Mouse (Mus musculus) CH12.LX (cell line): Measurements from ENCODE around the gene Zfp36l1. TPM values are rescaled to one million over a fixed set of nuclear protein-coding genes. Genes with fewer than 3 reads are reported as not detected.

Experiments used
- DNase-seq: peaks from one replicate; pipeline ENCODE4 v3.0.0-alpha.2; 2013; ENCODE audit errors: extremely low read depth
- H3K27ac ChIP-seq: 2 replicates; pipeline ENCODE4 v1.5.1; 2012; ENCODE audit warnings: low read depth, mild to moderate bottlenecking, control low read depth, moderate library complexity; ENCODE audit not compliant: insufficient read depth
- H3K27me3 ChIP-seq: replicated peaks from 2 replicates; pipeline ENCODE3; 2012; ENCODE audit warnings: inconsistent platforms
- H3K36me3 ChIP-seq, 2 experiments: replicated peaks in 1 of 2; 2 replicates each; pipeline versions ENCODE3 to v1.6.1; 2012; ENCODE audit warnings: inconsistent platforms in 1 of 2, low read length in 1 of 2, mild to moderate bottlenecking in 1 of 2, mixed read lengths in 1 of 2, moderate library complexity in 1 of 2; ENCODE audit not compliant: control insufficient read depth in 1 of 2, insufficient read depth in 1 of 2
- H3K4me1 ChIP-seq, 2 experiments: 2 replicates each; pipeline ENCODE4 v1.6.1; 2012; ENCODE audit warnings: inconsistent platforms in 1 of 2, moderate library complexity in 1 of 2; ENCODE audit not compliant: insufficient read depth in 2 of 2, control insufficient read depth in 1 of 2
- H3K4me2 ChIP-seq: 2 replicates; pipeline ENCODE4 v1.6.1; 2012; ENCODE audit warnings: low read depth, mild to moderate bottlenecking, control low read depth; ENCODE audit not compliant: poor library complexity, insufficient read depth, severe bottlenecking
- H3K4me3 ChIP-seq, 3 experiments: fragments of 150-350 bp in 1 of 3; sonication (generic) in 1 of 3; replicated peaks in 1 of 3; 2 replicates each; pipeline versions ENCODE3 to v1.5.1; 2011 to 2012; ENCODE audit warnings: low read depth in 2 of 3, low read length in 2 of 3, mild to moderate bottlenecking in 2 of 3, moderate library complexity in 2 of 3, control low read depth in 1 of 3, improper control_type of control experiment in 1 of 3, inconsistent platforms in 1 of 3, mixed read lengths in 1 of 3; ENCODE audit not compliant: poor library complexity in 1 of 3
- H3K79me2 ChIP-seq: replicated peaks from 2 replicates; pipeline ENCODE4 v1.6.1; 2012; ENCODE audit warnings: mild to moderate bottlenecking, moderate library complexity; ENCODE audit not compliant: control insufficient read depth, poor library complexity, insufficient read depth, severe bottlenecking; ENCODE audit errors: extremely low read depth
- H3K9ac ChIP-seq: 2 replicates; pipeline ENCODE4 v1.6.1; 2012; ENCODE audit warnings: low read depth, mild to moderate bottlenecking, control low read depth, moderate library complexity; ENCODE audit not compliant: insufficient read depth
- H3K9me3 ChIP-seq: replicated peaks from 2 replicates; pipeline ENCODE3; 2012; ENCODE audit warnings: low read length, inconsistent platforms, mixed read lengths
- BHLHE40 ChIP-seq: IDR thresholded peaks from 2 replicates; pipeline ENCODE4 v1.6.1; 2011; ENCODE audit warnings: mild to moderate bottlenecking, low read depth, low read length, improper control_type of control experiment
- E2F4 ChIP-seq: IDR thresholded peaks from 2 replicates; pipeline ENCODE4 v1.6.1; 2011; ENCODE audit warnings: low read depth, low read length, improper control_type of control experiment; ENCODE audit not compliant: insufficient replicate concordance
- ETS1 ChIP-seq: conservative IDR thresholded peaks from 2 replicates; pipeline ENCODE4 v1.6.1; 2012; ENCODE audit warnings: low read depth, mild to moderate bottlenecking, inconsistent platforms, low read length, improper control_type of control experiment, moderate library complexity
- HCFC1 ChIP-seq: IDR thresholded peaks from 2 replicates; pipeline ENCODE4 v1.6.1; 2012; ENCODE audit warnings: low read depth, mild to moderate bottlenecking, inconsistent platforms, low read length, improper control_type of control experiment
- JUN ChIP-seq: IDR thresholded peaks from 2 replicates; pipeline ENCODE4 v1.6.1; 2011; ENCODE audit warnings: low read depth, mild to moderate bottlenecking, low read length, improper control_type of control experiment, moderate library complexity; ENCODE audit not compliant: insufficient read depth
- JUND ChIP-seq: conservative IDR thresholded peaks from 2 replicates; pipeline ENCODE4 v1.6.1; 2011; ENCODE audit warnings: low read depth, low read length, improper control_type of control experiment
- KAT2A ChIP-seq: IDR thresholded peaks from 2 replicates; pipeline ENCODE4 v1.6.1; 2012; ENCODE audit warnings: low read length, improper control_type of control experiment, inconsistent platforms; ENCODE audit not compliant: insufficient replicate concordance
- MAX ChIP-seq: IDR thresholded peaks from 2 replicates; pipeline ENCODE4 v1.6.1; 2011; ENCODE audit warnings: low read length, improper control_type of control experiment
- MAZ ChIP-seq: IDR thresholded peaks from 2 replicates; pipeline ENCODE4 v1.6.1; 2012; ENCODE audit warnings: low read depth, mild to moderate bottlenecking, inconsistent platforms, low read length, improper control_type of control experiment, moderate library complexity
- NELFE ChIP-seq: IDR thresholded peaks from 2 replicates; pipeline ENCODE4 v1.6.1; 2011; ENCODE audit warnings: low read depth, low read length, improper control_type of control experiment
- NRF1 ChIP-seq: IDR thresholded peaks from 2 replicates; pipeline ENCODE4 v1.6.1; 2014; ENCODE audit warnings: low read depth, mild to moderate bottlenecking, inconsistent platforms, low read length, improper control_type of control experiment, moderate library complexity
- PAX5 ChIP-seq: IDR thresholded peaks from 2 replicates; pipeline ENCODE4 v1.6.1; 2012; ENCODE audit warnings: low read length, inconsistent platforms, mixed read lengths
- POLR2AphosphoS2 ChIP-seq: IDR thresholded peaks from 2 replicates; pipeline ENCODE4 v1.6.1; 2011; ENCODE audit warnings: low read depth, low read length, improper control_type of control experiment
- SIN3A ChIP-seq: IDR thresholded peaks from 2 replicates; pipeline ENCODE4 v1.6.1; 2012; ENCODE audit warnings: low read length, improper control_type of control experiment, inconsistent platforms
- SMC3 ChIP-seq: IDR thresholded peaks from 2 replicates; pipeline ENCODE4 v1.6.1; 2011; ENCODE audit warnings: low read depth, low read length, improper control_type of control experiment
- UBTF ChIP-seq: IDR thresholded peaks from 2 replicates; pipeline ENCODE4 v1.6.1; 2012; ENCODE audit warnings: low read depth, mild to moderate bottlenecking, inconsistent platforms, low read length, improper control_type of control experiment, moderate library complexity
- USF2 ChIP-seq: conservative IDR thresholded peaks from 2 replicates; pipeline ENCODE4 v1.6.1; 2011; ENCODE audit warnings: low read depth, low read length, improper control_type of control experiment
- ZKSCAN1 ChIP-seq: IDR thresholded peaks from 2 replicates; pipeline ENCODE4 v1.6.1; 2012; ENCODE audit warnings: low read depth, inconsistent platforms, low read length, improper control_type of control experiment, borderline replicate concordance
- ZMIZ1 ChIP-seq: IDR thresholded peaks from 2 replicates; pipeline ENCODE4 v1.6.1; 2012; ENCODE audit warnings: low read depth, mild to moderate bottlenecking, inconsistent platforms, low read length, improper control_type of control experiment
- dilution Hi-C: fragments of 300-500 bp; cut with MboI; formaldehyde crosslinking; loops from 2 replicates; pipeline ENCODE4 v1.14.3; 2020; ENCODE audit warnings: low sequenced_read_pairs; ENCODE audit not compliant: extremely low pct_unique_long_range_greater_than_20kb, extremely low pct_ligation_motif_present
- in situ Hi-C: fragments of 300-500 bp; cut with MboI; formaldehyde crosslinking; loops from 3 replicates; pipeline ENCODE4 v1.14.3; 2019; ENCODE audit warnings: low sequenced_read_pairs, low pct_ligation_motif_present, low pct_unique_long_range_greater_than_20kb, mixed read lengths
- polyA plus RNA-seq: library from polyadenylated mRNA; unstranded; fragments of >175 nt; gene quantifications from 2 replicates; pipeline ENCODE4 v1.2.1, GENCODE M21; 2012; ENCODE audit warnings: low read depth; ENCODE audit not compliant: insufficient read length
- total RNA-seq, 2 experiments: library from RNA; depleted of rRNA; stranded (reverse); fragments of 300-350 nt in 1 of 2; fragments of >200 nt in 1 of 2; gene quantifications; 2 replicates each; pipeline ENCODE4 v1.2.3; 2012 to 2014

Zfp36l1 gene
- total and polyA plus RNA-seq, 3 experiments: 32.7 to 192 (median 50.7) TPM

- Histone ChIP-seq H3K4me1 (peaks cover 22 to 42% of the 10 kb centered on the region in 2 experiments), H3K27ac (no peak overlapping the region), H3K4me3 (no peak overlapping the region), H3K79me2 (no peaks in the 10 kb centered on the region), H3K9me3 (no peaks in the 10 kb centered on the region), H3K4me2 (no peak overlapping the region), H3K36me3 (peaks cover 4 to 9% of the 10 kb centered on the region in 2 experiments), H3K27me3 (no peaks in the 10 kb centered on the region), H3K9ac (no peak overlapping the region)
- dilution Hi-C loops (no loop called here), in situ Hi-C loops (loop anchor here (5.0 to 25.0 kb wide), 3 partner anchors 36 to 266 kb away; no protein-coding TSS in a partner anchor)
- TF ChIP-seq HCFC1 (no peak), UBTF (no peak), NELFE (no peak), PAX5 (no peak), JUND (no peak)
- DNase-seq: peak; percentile 27
These were observed 9.3 kb downstream of the Zfp36l1 start for GRCm38 (mm10) chr12:80103521-80103973.

GRCm38 (mm10) chr12:80103089-80103488 is 9.7 kb downstream of the Zfp36l1 start:
- H3K4me3 ChIP-seq: no peak overlapping the region
- no peak for DNase-seq
- peaks cover 4 to 9% of the 10 kb centered on the region in 2 experiments for H3K36me3 ChIP-seq
- H3K9ac ChIP-seq: no peak overlapping the region
- H3K27me3 ChIP-seq: no peaks in the 10 kb centered on the region
- no peak for TF ChIP-seq SMC3
- TF ChIP-seq JUN: no peak
- no peak for TF ChIP-seq ZKSCAN1
- TF ChIP-seq KAT2A: no peak
- no peak for TF ChIP-seq PAX5
- no peak for TF ChIP-seq SIN3A
- TF ChIP-seq POLR2AphosphoS2: no peak
- no peak for TF ChIP-seq HCFC1
- no peak for TF ChIP-seq BHLHE40
- H3K27ac ChIP-seq: no peak overlapping the region
- peaks cover 22 to 42% of the 10 kb centered on the region in 2 experiments for H3K4me1 ChIP-seq
- in situ Hi-C loops: loop anchor here (5.0 to 25.0 kb wide), 3 partner anchors 36 to 266 kb away; no protein-coding TSS in a partner anchor
- H3K79me2 ChIP-seq: no peaks in the 10 kb centered on the region
- no peaks in the 10 kb centered on the region for H3K9me3 ChIP-seq
- no peak overlapping the region for H3K4me2 ChIP-seq
- dilution Hi-C loops: no loop called here

GRCm38 (mm10) chr12:80098825-80099224 is 14.0 kb downstream of the Zfp36l1 start:
- dilution Hi-C loops: no loop called here
- Histone ChIP-seq H3K36me3 (no peaks in the 10 kb centered on the region), H3K4me1 (peaks cover 7 to 36% of the 10 kb centered on the region in 2 experiments), H3K27ac (no peak overlapping the region), H3K27me3 (no peaks in the 10 kb centered on the region), H3K4me3 (no peak overlapping the region), H3K79me2 (no peaks in the 10 kb centered on the region), H3K9me3 (no peaks in the 10 kb centered on the region), H3K4me2 (no peak overlapping the region), H3K9ac (no peak overlapping the region)
- in situ Hi-C loops: no loop called here
- TF ChIP-seq SMC3 (no peak), MAX (no peak), PAX5 (no peak), E2F4 (no peak), BHLHE40 (no peak), SIN3A (no peak), NELFE (no peak), NRF1 (no peak), USF2 (no peak), ETS1 (no peak), ZMIZ1 (no peak), MAZ (no peak)
- no peak for DNase-seq
